Comparison of ENCODE assay signal across 21 mouse cellular contexts in the genomic region with DNA sequence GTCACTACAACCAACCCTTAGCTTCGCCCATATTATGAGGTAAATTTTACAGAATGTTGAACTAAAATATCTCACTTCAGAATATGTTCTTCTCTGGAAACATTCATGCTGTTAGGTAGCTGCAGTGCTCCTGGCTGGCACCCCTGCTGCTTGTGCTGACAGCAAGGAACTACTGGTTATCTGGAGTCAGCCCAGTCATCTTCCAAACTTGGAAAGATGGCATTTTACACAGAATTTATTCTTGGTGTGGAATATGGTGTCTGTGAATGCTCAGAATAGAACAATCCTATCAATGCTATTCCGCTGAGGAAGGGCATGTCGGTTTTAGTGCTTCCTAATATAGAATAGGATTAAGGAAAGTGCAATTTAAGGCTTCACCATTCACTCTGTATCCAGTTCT.
DNase-seq lines count a peak whose midpoint lies in the region; ATAC-seq lines count a peak whose summit lies in the region.
"Had no signal": no experiment of that assay in that cellular context is flagged by ENCODE, and none has a peak within 500 bp of the region (broad histone marks: within the 10 kb centered on the region; RNA-seq: fewer than 3 reads in every experiment).

No protein-coding gene starts in this region.

- no peak overlapping the region for H3K9ac ChIP-seq in forebrain, embryonic 16.5 days (replicated peaks; ENCODE audit: low read depth, low read length)
- no peak overlapping the region for H3K9ac ChIP-seq in heart, embryonic 16.5 days (ENCODE audit: low read length)
- H3K9ac ChIP-seq: embryonic facial prominence, embryonic 13.5 days; hindbrain, embryonic 14.5 days; limb, embryonic 15.5 days; midbrain, embryonic 15.5 days had no signal

- WGBS in forebrain, embryonic 16.5 days = 66% methylated on average over 3 of the region's 3 CpGs
- WGBS in forebrain, embryonic 10.5 days = 84% methylated on average over 3 of the region's 3 CpGs
- WGBS in heart, embryonic 16.5 days = 48% methylated on average over 3 of the region's 3 CpGs

- no peak overlapping the region for H3K4me2 ChIP-seq in forebrain, embryonic 16.5 days (ENCODE audit: low read length)
- H3K4me2 ChIP-seq in heart, embryonic 16.5 days (ENCODE audit: low read depth, low read length) = 0 out of 2 replicates have a peak overlapping the region, but pooled peaks have one; percentile 18
- H3K4me2 ChIP-seq: embryonic facial prominence, embryonic 13.5 days; hindbrain, embryonic 14.5 days; limb, embryonic 15.5 days; midbrain, embryonic 15.5 days had no signal

- no peaks in the 10 kb centered on the region for H3K36me3 ChIP-seq in forebrain, embryonic 16.5 days (ENCODE audit: control insufficient read depth, insufficient read depth)
- no peaks in the 10 kb centered on the region for H3K36me3 ChIP-seq in forebrain, embryonic 10.5 days (replicated peaks)
- H3K36me3 ChIP-seq in heart, embryonic 16.5 days (ENCODE audit: control insufficient read depth, insufficient read depth) = no peaks in the 10 kb centered on the region
- H3K36me3 ChIP-seq: embryonic facial prominence, embryonic 13.5 days; limb, embryonic 15.5 days; midbrain, embryonic 15.5 days had no signal

- H3K4me1 ChIP-seq in forebrain, embryonic 16.5 days (replicated peaks; ENCODE audit: control insufficient read depth, insufficient read depth, low read length) = no peaks in the 10 kb centered on the region
- no peaks in the 10 kb centered on the region for H3K4me1 ChIP-seq in forebrain, embryonic 10.5 days
- no peaks in the 10 kb centered on the region; the same call in 1 of the 2 replicates for H3K4me1 ChIP-seq in heart, embryonic 16.5 days (ENCODE audit: control insufficient read depth, insufficient read depth, low read length)
- H3K4me1 ChIP-seq: embryonic facial prominence, embryonic 13.5 days; limb, embryonic 15.5 days; midbrain, embryonic 15.5 days had no signal

- no peak overlapping the region for H3K4me3 ChIP-seq in forebrain, embryonic 16.5 days (replicated peaks; ENCODE audit: low read length)
- H3K4me3 ChIP-seq in forebrain, embryonic 10.5 days = no peak overlapping the region
- H3K4me3 ChIP-seq in heart, embryonic 16.5 days (ENCODE audit: low read length) = no peak overlapping the region
- H3K4me3 ChIP-seq: embryonic facial prominence, embryonic 13.5 days; limb, embryonic 15.5 days; midbrain, embryonic 15.5 days; myocyte had no signal

- intact Hi-C loops in heart, postnatal 36 days (cut with DNase I) = no loop called here
- intact Hi-C loops in left cerebral cortex, postnatal 25 days (cut with DNase I) = no loop called here

- H3K9me3 ChIP-seq in forebrain, embryonic 16.5 days (ENCODE audit: control insufficient read depth, low read length) = no peaks in the 10 kb centered on the region
- H3K9me3 ChIP-seq in forebrain, embryonic 10.5 days = no peaks in the 10 kb centered on the region
- no peaks in the 10 kb centered on the region for H3K9me3 ChIP-seq in heart, embryonic 16.5 days (replicated peaks; ENCODE audit: control insufficient read depth, low read length)
- H3K9me3 ChIP-seq: embryonic facial prominence, embryonic 13.5 days; limb, embryonic 15.5 days; midbrain, embryonic 15.5 days had no signal

- DNase-seq in forebrain, embryonic 10.5 days (ENCODE audit: extremely low spot score, low spot score) = no peak
- DNase-seq in heart, postnatal 36 days = no peak
- peak; percentile 6 to 76 for DNase-seq in left cerebral cortex, postnatal 25 days (ENCODE audit: low spot score in 2 of 2)
- DNase-seq in right cerebral cortex, postnatal 4 days = peak; percentile 10
- DNase-seq in lung, postnatal 10 days = no peak
- DNase-seq: adrenal gland, adult 2 months; cerebellum, adult 9-11 months; heart, postnatal 14 days; kidney, adult 8-10 months; kidney, postnatal 14 days; spleen, adult 18-20 months; thymus, adult 18-20 months had no signal

- no peaks in the 10 kb centered on the region for H3K27me3 ChIP-seq in forebrain, embryonic 16.5 days (replicated peaks; ENCODE audit: control insufficient read depth, insufficient read depth, low read length)
- H3K27me3 ChIP-seq in forebrain, embryonic 10.5 days (ENCODE audit: poor library complexity, severe bottlenecking) = no peaks in the 10 kb centered on the region
- no peaks in the 10 kb centered on the region for H3K27me3 ChIP-seq in heart, embryonic 16.5 days (ENCODE audit: control insufficient read depth, insufficient read depth, low read length)
- H3K27me3 ChIP-seq: embryonic facial prominence, embryonic 13.5 days; limb, embryonic 15.5 days; midbrain, embryonic 15.5 days had no signal

- H3K27ac ChIP-seq in forebrain, embryonic 16.5 days (ENCODE audit: low read length) = no peak overlapping the region
- no peak overlapping the region for H3K27ac ChIP-seq in forebrain, embryonic 10.5 days
- peak overlapping the region; percentile 21; the same call in 1 of the 2 replicates for H3K27ac ChIP-seq in heart, embryonic 16.5 days (ENCODE audit: low read length)
- H3K27ac ChIP-seq: embryonic facial prominence, embryonic 13.5 days; hindbrain, embryonic 14.5 days; limb, embryonic 15.5 days; midbrain, embryonic 15.5 days had no signal

- 0 out of 2 replicates have a peak, but pooled peaks have one; percentile 31 for ATAC-seq in forebrain, embryonic 16.5 days
- ATAC-seq in heart, embryonic 16.5 days (replicated peaks; ENCODE audit: extremely low read depth, insufficient read depth, low FRiP score) = peak; percentile 37; the same call in 1 of the 2 replicates
- no peak for ATAC-seq in megakaryocyte progenitor cell, adult 5-6 weeks (replicated peaks; ENCODE audit: poor library complexity)
- ATAC-seq: lung, postnatal 0 days; midbrain, embryonic 15.5 days had no signal

Comparison
In these comparisons a context has a peak if more than half of its experiments do, and no peak if none do; other contexts are left out.
1. DNase-seq: peak in left cerebral cortex, postnatal 25 days (2 of 2) and right cerebral cortex, postnatal 4 days (single experiment); none in forebrain, embryonic 10.5 days (single experiment), heart, postnatal 36 days (0 of 2) and lung, postnatal 10 days (single experiment).